Mouse (Mus musculus): ENCODE measurements around the gene Cxcr2. TPM values are rescaled to one million over a fixed set of nuclear protein-coding genes. Genes with fewer than 3 reads are reported as not detected.

Cxcr2 gene
- polyA plus RNA-seq, 1 experiment from 2014 or later, result 0.18 TPM

GRCm38 (mm10) chr1:74196621-74197419 lies 43.0 kb downstream of the Cxcr2 start:
- WGBS, result 76% methylated on average over 17 of the region's 17 CpGs
- no peak for ATAC-seq (ENCODE audit: low FRiP score, low TSS enrichment)
- Histone ChIP-seq H3K4me1 (replicated peaks; ENCODE audit: control insufficient read depth, insufficient read depth) (no peaks in the 10 kb centered on the region), H3K9ac (ENCODE audit: low read length) (no peak overlapping the region), H3K36me3 (ENCODE audit: control insufficient read depth, insufficient read depth, low read length) (no peaks in the 10 kb centered on the region), H3K9me3 (ENCODE audit: control insufficient read depth, low read length) (no peaks in the 10 kb centered on the region), H3K27me3 (ENCODE audit: control insufficient read depth, insufficient read depth, low read length) (no peaks in the 10 kb centered on the region), H3K4me2 (replicated peaks; ENCODE audit: low read depth) (no peak overlapping the region), H3K4me3 (ENCODE audit: low read depth, low read length) (no peak overlapping the region), H3K27ac (replicated peaks) (no peak overlapping the region)
- DNase-seq (ENCODE audit: low spot score), result no peak
- TF ChIP-seq EP300 (optimal IDR thresholded peaks at IDR 0.05) (no peak), CTCF (IDR thresholded peaks at IDR 0.05; ENCODE audit: low read depth) (no peak)

- DNase-seq (ENCODE audit: low spot score), result no peak
- no peaks in the 10 kb centered on the region for H3K4me1 ChIP-seq (replicated peaks; ENCODE audit: control insufficient read depth, insufficient read depth)
- H3K9ac ChIP-seq (ENCODE audit: low read length), result no peak overlapping the region
- H3K4me3 ChIP-seq (ENCODE audit: low read depth, low read length), result no peak overlapping the region
- 83% methylated on average over 12 of the region's 12 CpGs for WGBS
- no peaks in the 10 kb centered on the region for H3K27me3 ChIP-seq (ENCODE audit: control insufficient read depth, insufficient read depth, low read length)
- no peaks in the 10 kb centered on the region for H3K36me3 ChIP-seq (ENCODE audit: control insufficient read depth, insufficient read depth, low read length)
- no peak overlapping the region for H3K4me2 ChIP-seq (replicated peaks; ENCODE audit: low read depth)
- no peak overlapping the region for H3K27ac ChIP-seq (replicated peaks)
- no peaks in the 10 kb centered on the region for H3K9me3 ChIP-seq (ENCODE audit: control insufficient read depth, low read length)
- ATAC-seq (ENCODE audit: low FRiP score, low TSS enrichment), result no peak
- no peak for TF ChIP-seq EP300 (optimal IDR thresholded peaks at IDR 0.05)
- TF ChIP-seq CTCF (IDR thresholded peaks at IDR 0.05; ENCODE audit: low read depth), result no peak
Observed at GRCm38 (mm10) chr1:74197726-74198470, 44.1 kb downstream of the Cxcr2 start.

DNA sequence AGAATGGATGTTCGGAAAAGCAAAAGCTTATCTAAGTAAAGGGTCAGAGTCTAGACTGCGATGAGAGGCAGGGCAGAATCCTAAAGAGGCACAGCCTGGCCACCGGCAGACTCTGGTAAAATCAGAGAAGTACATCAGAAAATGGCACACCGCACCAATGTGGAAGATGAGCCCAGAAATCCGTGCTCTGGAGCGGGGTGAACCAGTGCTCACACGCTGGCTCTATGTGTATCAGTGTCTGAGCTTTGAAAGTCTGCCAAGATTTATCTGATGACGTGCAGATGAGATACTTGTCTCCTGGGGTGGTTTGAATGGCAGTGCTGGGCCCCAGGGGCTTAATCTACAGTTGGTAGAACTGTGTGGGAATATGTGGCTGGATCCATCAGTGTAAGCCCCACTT lies 45.3 kb downstream of the Cxcr2 start:
- DNase-seq (ENCODE audit: low spot score) (no peak), ATAC-seq (ENCODE audit: low FRiP score, low TSS enrichment) (no peak)
- H3K27ac ChIP-seq (replicated peaks), result no peak overlapping the region
- TF ChIP-seq EP300 (optimal IDR thresholded peaks at IDR 0.05), result no peak
- TF ChIP-seq CTCF (IDR thresholded peaks at IDR 0.05; ENCODE audit: low read depth), result no peak
- H3K4me2 ChIP-seq (replicated peaks; ENCODE audit: low read depth), result no peak overlapping the region
- WGBS, result 54% methylated on average over 8 of the region's 8 CpGs
- H3K9me3 ChIP-seq (ENCODE audit: control insufficient read depth, low read length), result no peaks in the 10 kb centered on the region
- no peak overlapping the region for H3K9ac ChIP-seq (ENCODE audit: low read length)
- H3K36me3 ChIP-seq (ENCODE audit: control insufficient read depth, insufficient read depth, low read length), result no peaks in the 10 kb centered on the region
- H3K27me3 ChIP-seq (ENCODE audit: control insufficient read depth, insufficient read depth, low read length), result no peaks in the 10 kb centered on the region
- H3K4me3 ChIP-seq (ENCODE audit: low read depth, low read length), result no peak overlapping the region
- H3K4me1 ChIP-seq (replicated peaks; ENCODE audit: control insufficient read depth, insufficient read depth), result no peaks in the 10 kb centered on the region

GRCm38 (mm10) chr1:74201048-74201844 lies 47.5 kb downstream of the Cxcr2 start:
- Histone ChIP-seq H3K9ac (ENCODE audit: low read length) (no peak overlapping the region), H3K4me3 (ENCODE audit: low read depth, low read length) (no peak overlapping the region), H3K4me2 (replicated peaks; ENCODE audit: low read depth) (no peak overlapping the region), H3K4me1 (replicated peaks; ENCODE audit: control insufficient read depth, insufficient read depth) (no peaks in the 10 kb centered on the region), H3K9me3 (ENCODE audit: control insufficient read depth, low read length) (no peaks in the 10 kb centered on the region), H3K27me3 (ENCODE audit: control insufficient read depth, insufficient read depth, low read length) (no peaks in the 10 kb centered on the region), H3K36me3 (ENCODE audit: control insufficient read depth, insufficient read depth, low read length) (no peaks in the 10 kb centered on the region), H3K27ac (replicated peaks) (no peak overlapping the region)
- 81% methylated on average over 7 of the region's 7 CpGs for WGBS
- TF ChIP-seq CTCF (IDR thresholded peaks at IDR 0.05; ENCODE audit: low read depth) (no peak), EP300 (optimal IDR thresholded peaks at IDR 0.05) (no peak)
- DNase-seq (ENCODE audit: low spot score), result no peak
- no peak for ATAC-seq (ENCODE audit: low FRiP score, low TSS enrichment)

DNA sequence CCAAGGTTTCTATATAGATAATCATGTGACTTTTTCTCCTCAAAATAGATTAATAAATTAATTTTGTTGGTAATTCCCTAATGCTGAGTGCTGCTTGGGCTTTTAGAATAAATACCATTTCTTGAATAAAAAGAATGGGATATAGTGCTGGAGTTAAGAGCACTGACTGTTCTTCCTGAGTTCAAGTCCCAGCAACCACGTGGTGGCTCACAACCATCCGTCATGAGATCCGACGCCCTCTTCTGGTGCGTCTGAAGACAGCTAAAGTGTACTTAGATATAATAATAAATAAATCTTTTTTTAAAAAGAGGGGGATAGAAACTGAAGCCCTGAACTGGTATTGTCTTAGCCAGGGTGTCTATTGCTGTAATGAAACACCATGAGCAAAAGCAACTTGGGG lies 49.7 kb downstream of the Cxcr2 start:
- WGBS, result 62% methylated on average over 5 of the region's 5 CpGs
- DNase-seq (ENCODE audit: low spot score), result no peak
- H3K4me1 ChIP-seq (replicated peaks; ENCODE audit: control insufficient read depth, insufficient read depth), result no peaks in the 10 kb centered on the region
- H3K36me3 ChIP-seq (ENCODE audit: control insufficient read depth, insufficient read depth, low read length), result no peaks in the 10 kb centered on the region
- no peak overlapping the region for H3K27ac ChIP-seq (replicated peaks)
- no peak overlapping the region for H3K4me2 ChIP-seq (replicated peaks; ENCODE audit: low read depth)
- no peak overlapping the region for H3K4me3 ChIP-seq (ENCODE audit: low read depth, low read length)
- TF ChIP-seq EP300 (optimal IDR thresholded peaks at IDR 0.05) (no peak), CTCF (IDR thresholded peaks at IDR 0.05; ENCODE audit: low read depth) (no peak)
- no peak overlapping the region for H3K9ac ChIP-seq (ENCODE audit: low read length)
- H3K27me3 ChIP-seq (ENCODE audit: control insufficient read depth, insufficient read depth, low read length), result no peaks in the 10 kb centered on the region
- H3K9me3 ChIP-seq (ENCODE audit: control insufficient read depth, low read length), result no peaks in the 10 kb centered on the region
- no peak for ATAC-seq (ENCODE audit: low FRiP score, low TSS enrichment)
